Mouse (Mus musculus) midbrain, postnatal 0 days (tissue): ENCODE measurements at regions not wholly inside any gene's neighbourhood (a gene's known extent, or its start where the extent isn't known, plus 50 kb on each side); places are given as distances from the start of the nearest gene placed in this dataset.

Source experiments
- ATAC-seq: fragments of 200-750 bp; cut with Nextera tagmentation; 2 replicates; pipeline ENCODE4 v1.8.0; 2017; ENCODE audit warnings: moderate number of reproducible peaks, mild to moderate bottlenecking, moderate TSS enrichment, moderate library complexity; ENCODE audit not compliant: low FRiP score
- DNase-seq: peaks from one replicate; pipeline ENCODE4 v3.0.0-alpha.2; 2015; ENCODE audit warnings: low spot score
- H3K27ac ChIP-seq: fragments of 300-500 bp; sonication (generic); 2 replicates; pipeline ENCODE4 v1.5.1; 2014; ENCODE audit warnings: low read depth, mild to moderate bottlenecking, low read length, mixed read lengths
- H3K27me3 ChIP-seq: fragments of 300-500 bp; sonication (generic); 2 replicates; pipeline ENCODE4 v1.6.1; 2014; ENCODE audit warnings: low read length, control low read depth, mixed read lengths; ENCODE audit not compliant: insufficient read depth
- H3K36me3 ChIP-seq: fragments of 300-500 bp; sonication (generic); 2 replicates; pipeline ENCODE4 v1.6.1; 2014; ENCODE audit warnings: low read length, control low read depth, mixed read lengths; ENCODE audit not compliant: insufficient read depth
- H3K4me1 ChIP-seq: fragments of 300-500 bp; sonication (generic); 2 replicates; pipeline ENCODE4 v1.6.1; 2014; ENCODE audit warnings: mild to moderate bottlenecking, control low read depth, antibody characterized with exemption, low read length, mixed read lengths; ENCODE audit not compliant: insufficient read depth
- H3K4me2 ChIP-seq: fragments of 300-500 bp; sonication (generic); 2 replicates; pipeline ENCODE4 v1.6.1; 2014; ENCODE audit warnings: low read depth, mild to moderate bottlenecking, low read length, mixed read lengths; ENCODE audit not compliant: poor library complexity, severe bottlenecking
- H3K4me3 ChIP-seq: fragments of 300-500 bp; sonication (generic); 2 replicates; pipeline ENCODE4 v1.5.1; 2014; ENCODE audit warnings: low read depth, mild to moderate bottlenecking, low read length, moderate library complexity
- H3K9ac ChIP-seq: fragments of 300-500 bp; sonication (generic); replicated peaks from 2 replicates; pipeline ENCODE4 v1.6.1; 2014; ENCODE audit warnings: mild to moderate bottlenecking, low read length, moderate library complexity, mixed read lengths; ENCODE audit not compliant: poor library complexity, severe bottlenecking
- H3K9me3 ChIP-seq: fragments of 300-500 bp; sonication (generic); 2 replicates; pipeline ENCODE4 v1.6.1; 2016; ENCODE audit warnings: low read length, control low read depth
- CTCF ChIP-seq: IDR thresholded peaks from 2 replicates; pipeline ENCODE4 v1.5.1; 2016; ENCODE audit warnings: antibody characterized with exemption, mild to moderate bottlenecking
- WGBS: fragments of 180-500 bp; shearing (Covaris S2); extraction: QIAGEN DNeasy Blood & Tissue Kit; methylation state at CpG from one replicate; pipeline ENCODE4 v1.1.7; 2014; 5-methylcytosine and 5-hydroxymethylcytosine counted together

GRCm38 (mm10) chr13:70303953-70304525, 333.4 kb downstream of the Ice1 start:
- TF ChIP-seq CTCF = no peak
- no peak overlapping the region for H3K4me2 ChIP-seq
- 69% methylated on average over 5 of the region's 5 CpGs for WGBS
- no peaks in the 10 kb centered on the region for H3K36me3 ChIP-seq
- H3K4me3 ChIP-seq = no peak overlapping the region
- H3K9ac ChIP-seq = no peak overlapping the region
- H3K27me3 ChIP-seq = no peaks in the 10 kb centered on the region
- no peaks in the 10 kb centered on the region for H3K9me3 ChIP-seq
- no peak overlapping the region for H3K27ac ChIP-seq
- ATAC-seq = no peak
- DNase-seq = peak; percentile 24
- H3K4me1 ChIP-seq = no peaks in the 10 kb centered on the region

GRCm38 (mm10) chr13:70310516-70310915, 326.9 kb downstream of the Ice1 start:
- Histone ChIP-seq H3K4me2 (no peak overlapping the region), H3K4me3 (no peak overlapping the region), H3K9ac (no peak overlapping the region), H3K9me3 (no peaks in the 10 kb centered on the region), H3K4me1 (no peaks in the 10 kb centered on the region), H3K27me3 (no peaks in the 10 kb centered on the region), H3K36me3 (no peaks in the 10 kb centered on the region), H3K27ac (no peak overlapping the region)
- ATAC-seq = no peak
- WGBS = 43% methylated on average over 2 of the region's 2 CpGs
- no peak for DNase-seq
- no peak for TF ChIP-seq CTCF

- TF ChIP-seq CTCF = no peak; the same call in 1 of the 2 replicates
- ATAC-seq = no peak
- DNase-seq = peak; percentile 35
- no peak overlapping the region for H3K9ac ChIP-seq
- no peaks in the 10 kb centered on the region for H3K4me1 ChIP-seq
- H3K4me3 ChIP-seq = no peak overlapping the region
- H3K4me2 ChIP-seq = no peak overlapping the region
- WGBS = 50% methylated on average over 14 of the region's 14 CpGs
- no peaks in the 10 kb centered on the region for H3K36me3 ChIP-seq
- H3K27me3 ChIP-seq = no peaks in the 10 kb centered on the region
- no peaks in the 10 kb centered on the region for H3K9me3 ChIP-seq
- H3K27ac ChIP-seq = no peak overlapping the region
Measured at GRCm38 (mm10) chr13:70311226-70312055, 326.0 kb downstream of the Ice1 start.

GRCm38 (mm10) chr13:70313205-70313604, 324.2 kb downstream of the Ice1 start:
- Histone ChIP-seq H3K4me1 (no peaks in the 10 kb centered on the region), H3K4me3 (no peak overlapping the region), H3K9me3 (no peaks in the 10 kb centered on the region), H3K4me2 (no peak overlapping the region), H3K36me3 (no peaks in the 10 kb centered on the region), H3K9ac (no peak overlapping the region), H3K27me3 (no peaks in the 10 kb centered on the region), H3K27ac (no peak overlapping the region)
- ATAC-seq = no peak
- no peak for DNase-seq
- no peak for TF ChIP-seq CTCF
- WGBS = 63% methylated on average over 2 of the region's 2 CpGs

- ATAC-seq = peak; percentile 65; the same call in 1 of the 2 replicates
- Histone ChIP-seq H3K27ac (no peak overlapping the region), H3K9me3 (no peaks in the 10 kb centered on the region), H3K4me2 (no peak overlapping the region), H3K9ac (no peak overlapping the region), H3K36me3 (no peaks in the 10 kb centered on the region), H3K4me3 (no peak overlapping the region), H3K27me3 (no peaks in the 10 kb centered on the region), H3K4me1 (no peaks in the 10 kb centered on the region)
- WGBS = 22% methylated on average over 1 of the region's 1 CpGs
- TF ChIP-seq CTCF = no peak
- DNase-seq = no peak
Measured at GRCm38 (mm10) chr13:70323537-70323936, 313.9 kb downstream of the Ice1 start.

- 59% methylated on average over 4 of the region's 4 CpGs for WGBS
- Histone ChIP-seq H3K4me1 (0 out of 2 replicates have a peak, but pooled peaks cover 4% of the 10 kb centered on the region), H3K4me2 (no peak overlapping the region), H3K9ac (no peak overlapping the region), H3K36me3 (no peaks in the 10 kb centered on the region), H3K27ac (no peak overlapping the region), H3K9me3 (no peaks in the 10 kb centered on the region), H3K4me3 (no peak overlapping the region), H3K27me3 (no peaks in the 10 kb centered on the region)
- DNase-seq (peak; percentile 30), ATAC-seq (no peak)
- no peak for TF ChIP-seq CTCF
Measured at GRCm38 (mm10) chr13:70336069-70336468, 301.4 kb downstream of the Ice1 start.
